Mouse (Mus musculus): ENCODE results near the gene Gm20388.

DNA sequence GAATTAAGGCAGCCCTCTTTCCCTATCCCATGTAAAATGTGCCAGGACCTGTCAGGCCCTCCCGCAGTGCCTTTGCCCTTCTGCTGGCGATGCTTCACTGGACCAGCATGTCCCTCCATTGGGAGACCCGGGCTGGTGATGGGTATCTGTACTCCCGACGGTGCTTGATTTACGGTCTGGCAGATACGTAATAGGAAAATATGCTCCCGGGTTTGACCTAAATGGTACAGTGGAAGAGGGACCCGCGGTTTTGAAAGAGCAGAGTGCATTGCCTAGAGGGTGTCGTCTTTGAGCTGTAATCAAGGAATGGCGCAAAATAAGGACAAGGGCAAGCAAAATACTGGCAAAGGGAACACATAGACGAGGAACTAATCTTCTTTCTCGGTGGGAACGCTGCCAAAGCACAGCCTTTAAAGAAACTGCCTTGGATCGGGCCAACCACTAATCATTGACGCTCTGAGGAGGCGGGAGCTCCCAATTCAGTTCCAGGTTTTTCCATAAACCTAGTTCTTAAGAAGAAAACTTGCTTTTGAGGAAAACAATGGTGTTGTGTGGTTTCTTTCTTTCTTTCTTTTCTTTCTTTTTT, 1919.2 kb downstream of the Gm20388 start:
- TF ChIP-seq GATA1 (IDR thresholded peaks at IDR 0.05; ENCODE audit: low read length) (no peak), TAL1 (IDR thresholded peaks at IDR 0.05; ENCODE audit: low read length) (no peak)

Measured in erythroblast, embryonic 14.5 days (primary cell).